Mouse (Mus musculus) macrophage (primary cell): ENCODE measurements around the gene Hnrnpul2. TPM values are rescaled to one million over a fixed set of nuclear protein-coding genes. Genes with fewer than 3 reads are reported as not detected.
"Not testable (repeated sequence)": the region's sequence is repeated elsewhere in the genome, so short reads cannot be mapped to it uniquely, and the experiment has no call there.

Source experiments
- H3K27ac ChIP-seq: fragments of 350-480 bp; formaldehyde crosslinking; 2 replicates; pipeline ENCODE4 v1.9.0; 2021
- H3K36me3 ChIP-seq: fragments of 350-480 bp; formaldehyde crosslinking; 2 replicates; pipeline ENCODE4 v1.9.0; 2021; ENCODE audit errors: inconsistent target
- H3K4me3 ChIP-seq: fragments of 350-480 bp; formaldehyde crosslinking; 2 replicates; pipeline ENCODE4 v1.9.0; 2021; ENCODE audit errors: inconsistent target
- H3K79me2 ChIP-seq: fragments of 350-480 bp; formaldehyde crosslinking; 2 replicates; pipeline ENCODE4 v1.9.0; 2021; ENCODE audit errors: inconsistent target
- WGBS: methylation state at CpG from one replicate; pipeline ENCODE4 v1.1.7; 2026; ENCODE audit warnings: inconsistent platforms; ENCODE audit not compliant: missing documents; 5-methylcytosine and 5-hydroxymethylcytosine counted together
- polyA plus RNA-seq: library from polyadenylated mRNA; stranded (reverse); fragments of 250-400 nt; gene quantifications from 3 replicates; pipeline ENCODE4 v1.2.4, GENCODE M21; 2018; ENCODE audit warnings: inconsistent platforms

The Hnrnpul2 gene
- polyA plus RNA-seq, 1 experiment from 2014 or later, result 130 TPM

GRCm38 (mm10) chr19:8831262-8831661 is 11.5 kb downstream of the Hnrnpul2 start:
- H3K4me3 ChIP-seq, result no peak overlapping the region
- WGBS, result 90% methylated on average over 5 of the region's 11 CpGs
- peaks cover 52% of the 10 kb centered on the region for H3K36me3 ChIP-seq
- H3K27ac ChIP-seq, result no peak overlapping the region
- H3K79me2 ChIP-seq, result peaks cover 43% of the 10 kb centered on the region

DNA sequence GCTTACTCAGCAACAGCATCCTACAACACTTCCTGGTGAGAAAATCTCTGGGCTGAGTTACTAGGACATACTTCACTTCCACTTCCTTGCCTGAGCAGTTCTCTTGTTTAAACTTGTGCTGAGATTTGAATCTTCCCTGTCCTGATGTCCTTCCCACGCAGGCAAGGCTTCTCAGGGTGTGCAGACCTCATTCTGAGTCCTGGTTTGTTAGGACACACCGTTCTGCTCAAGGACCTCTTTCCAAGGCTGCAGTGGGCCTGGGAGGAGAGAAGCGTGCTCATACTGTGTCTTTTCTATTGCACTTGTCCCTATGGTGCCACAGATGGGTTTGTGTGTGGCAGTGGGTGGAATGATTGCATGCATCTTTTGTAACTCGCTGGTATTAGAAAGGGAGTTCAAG is 13.2 kb downstream of the Hnrnpul2 start:
- H3K4me3 ChIP-seq, result no peak overlapping the region
- 90% methylated on average over 4 of the region's 4 CpGs for WGBS

DNA sequence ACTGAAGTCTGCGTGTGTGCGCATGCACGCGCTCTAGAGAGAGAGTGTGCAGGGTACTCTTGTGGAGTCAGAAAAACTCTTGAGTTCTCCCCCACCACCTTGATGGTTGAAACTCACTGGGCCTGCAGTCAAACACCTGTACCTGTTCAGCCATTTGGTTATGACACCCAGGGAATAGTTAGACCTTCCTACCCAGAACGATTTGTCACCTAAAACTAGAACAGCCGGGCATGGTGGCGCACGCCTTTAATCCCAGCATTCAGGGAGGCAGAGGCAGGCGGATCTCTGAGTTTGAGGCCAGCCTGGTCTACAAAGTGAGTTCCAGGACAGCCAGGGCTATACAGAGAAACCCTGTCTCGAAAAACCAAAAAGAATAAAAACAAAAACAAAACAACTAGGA is 16.5 kb downstream of the Hnrnpul2 start:
- Histone ChIP-seq H3K79me2 (peaks cover 22% of the 10 kb centered on the region; the same call in 1 of the 2 replicates), H3K36me3 (peaks cover 21% of the 10 kb centered on the region)
- WGBS, result 96% methylated on average over 10 of the region's 10 CpGs
- H3K27ac ChIP-seq, H3K4me3 ChIP-seq: not testable (repeated sequence)

More for the DNA sequence above, 13.2 kb downstream of the Hnrnpul2 start:
- peaks cover 36% of the 10 kb centered on the region for H3K36me3 ChIP-seq
- 0 out of 2 replicates have a peak overlapping the region, but pooled peaks have one; percentile 3 for H3K27ac ChIP-seq
- peaks cover 26% of the 10 kb centered on the region for H3K79me2 ChIP-seq

- Histone ChIP-seq H3K79me2 (peaks cover 17% of the 10 kb centered on the region; the same call in 1 of the 2 replicates), H3K36me3 (peaks cover 12% of the 10 kb centered on the region; the same call in 1 of the 2 replicates), H3K4me3 (peak within 1 kb of the TSS; percentile 39), H3K27ac (peak within 1 kb of the TSS; percentile 34)
- 4% methylated on average over 38 of the region's 38 CpGs for WGBS
Measured at GRCm38 (mm10) chr19:8837251-8837791, 17.5 kb downstream of the Hnrnpul2 start, which contains the start of gene Bscl2. Gene Bscl2, plus strand, starts transcription at chr19:8837467.

- 33% methylated on average over 15 of the region's 15 CpGs for WGBS
- Histone ChIP-seq H3K36me3 (peaks cover 8% of the 10 kb centered on the region; the same call in 1 of the 2 replicates), H3K79me2 (peaks cover 17% of the 10 kb centered on the region; the same call in 1 of the 2 replicates), H3K4me3 (peak overlapping the region; percentile 39), H3K27ac (peak overlapping the region; percentile 34; the same call in 1 of the 2 replicates)
Measured at GRCm38 (mm10) chr19:8838041-8838730, 18.4 kb downstream of the Hnrnpul2 start.

- 96% methylated on average over 11 of the region's 11 CpGs for WGBS
- peak within 1 kb of the TSS; percentile 34; the same call in 1 of the 2 replicates for H3K27ac ChIP-seq
- H3K36me3 ChIP-seq, result peaks cover 7% of the 10 kb centered on the region; the same call in 1 of the 2 replicates
- peak within 1 kb of the TSS; percentile 39 for H3K4me3 ChIP-seq
- peaks cover 11% of the 10 kb centered on the region; the same call in 1 of the 2 replicates for H3K79me2 ChIP-seq
Measured at GRCm38 (mm10) chr19:8839103-8839907, 19.5 kb downstream of the Hnrnpul2 start, which contains the start of gene Gng3. Gene Gng3, minus strand, starts transcription at chr19:8839194.

DNA sequence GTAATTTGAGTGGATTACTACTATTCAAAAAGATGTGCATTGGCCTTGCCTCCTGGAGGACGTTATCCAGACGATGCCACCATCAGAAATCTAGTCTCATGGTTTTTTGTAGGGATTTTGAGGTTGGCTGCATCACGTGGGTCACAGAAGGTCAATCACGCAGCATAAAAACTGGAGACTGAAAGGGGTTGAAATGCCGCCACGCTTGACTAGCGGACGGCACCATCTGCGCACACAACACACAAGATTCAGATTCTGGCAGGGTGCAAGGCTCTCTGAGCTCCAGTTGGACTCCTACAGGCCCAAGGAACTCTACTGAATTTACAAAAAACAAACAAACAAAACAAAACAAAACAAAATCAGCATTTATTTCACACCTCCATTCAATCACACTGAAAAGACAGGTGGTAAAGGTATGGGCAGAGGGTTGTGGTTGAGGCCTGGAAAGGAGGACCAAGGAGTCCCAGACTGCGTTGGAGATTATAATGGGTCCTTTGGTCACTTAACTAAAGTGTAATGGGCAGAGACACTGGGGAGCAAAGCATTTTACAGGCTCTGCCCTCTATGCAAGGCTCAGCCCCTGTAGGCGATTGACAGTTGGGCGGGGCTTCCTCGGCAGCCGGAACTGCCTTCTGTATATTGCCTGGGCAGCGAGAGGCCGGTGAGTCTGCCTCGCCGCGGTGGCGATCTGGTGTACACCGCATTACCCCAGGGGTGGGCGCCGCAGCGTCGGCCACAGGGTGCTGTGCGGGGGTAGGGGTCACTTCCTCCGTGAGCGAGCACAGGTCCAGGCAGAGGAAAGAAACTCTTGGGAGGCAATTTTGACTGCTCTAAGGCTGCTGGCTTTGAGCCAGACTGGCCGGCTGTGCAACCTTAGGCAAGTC is 20.3 kb downstream of the Hnrnpul2 start:
- H3K27ac ChIP-seq, result peak overlapping the region; percentile 46
- WGBS, result 30% methylated on average over 29 of the region's 29 CpGs
- peaks cover 11% of the 10 kb centered on the region; the same call in 1 of the 2 replicates for H3K79me2 ChIP-seq
- H3K36me3 ChIP-seq, result no peaks in the 10 kb centered on the region
- H3K4me3 ChIP-seq, result peak overlapping the region; percentile 54

GRCm38 (mm10) chr19:8841012-8841411 is 21.2 kb downstream of the Hnrnpul2 start:
- Histone ChIP-seq H3K4me3 (peak overlapping the region; percentile 54), H3K36me3 (peaks cover 4% of the 10 kb centered on the region), H3K79me2 (peaks cover 11% of the 10 kb centered on the region; the same call in 1 of the 2 replicates), H3K27ac (peak overlapping the region; percentile 46)
- WGBS, result 88% methylated on average over 7 of the region's 7 CpGs

DNA sequence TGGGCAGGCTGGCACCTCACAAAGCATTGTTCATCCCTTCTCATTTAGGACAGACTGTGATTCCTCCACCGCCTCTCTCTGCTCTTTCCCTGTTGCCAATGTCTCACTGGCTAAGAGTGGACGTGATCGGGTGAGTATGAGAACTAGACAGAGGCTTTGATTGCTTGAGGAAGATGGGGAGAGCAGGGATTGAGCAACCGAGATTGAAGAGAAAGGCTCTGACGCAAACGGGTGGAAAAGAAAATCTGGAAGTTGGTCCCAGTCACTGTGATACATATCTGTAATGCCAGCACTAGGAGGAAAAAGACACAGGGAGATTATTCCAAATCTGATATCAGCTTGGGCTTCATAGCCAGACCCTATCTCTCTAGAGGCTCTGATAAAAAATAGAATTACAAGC is 23.2 kb downstream of the Hnrnpul2 start:
- H3K36me3 ChIP-seq, result peaks cover 23% of the 10 kb centered on the region
- no peak overlapping the region for H3K4me3 ChIP-seq
- H3K79me2 ChIP-seq, result peaks cover 11% of the 10 kb centered on the region; the same call in 1 of the 2 replicates
- 0 out of 2 replicates have a peak overlapping the region, but pooled peaks have one; percentile 25 for H3K27ac ChIP-seq
- 31% methylated on average over 6 of the region's 6 CpGs for WGBS

DNA sequence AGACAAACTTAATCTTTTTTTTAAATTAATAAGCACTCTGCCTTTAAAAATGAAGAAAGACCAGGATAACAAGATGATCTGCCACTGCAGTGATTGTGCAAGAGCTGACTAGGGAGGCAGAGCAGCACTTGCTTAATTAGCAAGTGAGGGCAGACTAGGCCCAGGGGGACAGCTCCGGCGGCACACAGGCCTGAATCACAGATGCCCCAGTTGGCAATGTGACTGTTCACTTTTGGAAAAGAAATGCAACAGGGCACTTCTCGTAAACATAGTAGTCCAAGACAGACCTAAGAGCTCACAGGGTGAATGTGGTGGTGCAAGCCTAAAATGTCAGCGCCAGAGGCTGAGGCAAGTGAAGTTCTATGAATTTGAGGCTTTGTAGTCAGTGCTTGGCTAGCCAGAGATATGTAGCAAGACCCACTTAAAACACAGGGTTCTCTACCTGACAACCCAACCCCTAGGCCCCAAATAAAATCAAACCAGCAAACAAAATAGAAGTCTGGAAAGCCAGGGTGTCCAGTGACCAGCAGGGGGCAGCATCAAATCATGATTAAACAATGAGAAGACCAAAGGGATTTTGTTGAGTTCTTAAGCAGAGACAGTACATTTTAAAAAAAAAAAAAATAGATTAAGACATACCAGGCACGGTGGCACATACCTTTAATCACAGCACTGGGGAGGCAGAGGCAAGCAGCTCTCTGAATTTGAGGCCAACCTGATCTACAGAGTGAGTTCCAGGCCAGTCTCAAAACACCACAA is 24.7 kb downstream of the Hnrnpul2 start:
- Histone ChIP-seq H3K36me3 (peaks cover 27% of the 10 kb centered on the region), H3K79me2 (peaks cover 11% of the 10 kb centered on the region; the same call in 1 of the 2 replicates), H3K4me3 (no peak overlapping the region), H3K27ac (peak overlapping the region; percentile 32; the same call in 1 of the 2 replicates)
- 39% methylated on average over 5 of the region's 5 CpGs for WGBS

DNA sequence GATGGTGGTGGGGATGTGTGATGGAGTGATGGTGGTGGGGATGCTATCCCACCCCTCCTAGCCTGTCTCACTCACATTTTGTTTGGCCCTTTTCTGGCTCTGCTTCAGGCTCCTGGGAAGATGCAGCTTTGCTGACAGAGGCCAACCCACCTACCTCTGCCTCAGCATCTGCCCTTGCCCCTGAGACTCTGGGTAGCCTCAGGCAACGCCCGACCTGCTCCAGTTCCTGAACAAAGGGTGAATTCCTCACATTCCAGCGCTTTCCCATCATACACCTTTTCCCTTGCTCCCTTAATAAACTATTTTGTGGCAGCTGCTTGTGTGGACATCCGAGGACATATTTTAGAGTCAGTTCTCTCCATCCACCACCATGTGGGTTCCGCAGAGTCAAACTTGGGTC is 28.5 kb downstream of the Hnrnpul2 start:
- Histone ChIP-seq H3K4me3 (no peak overlapping the region), H3K79me2 (no peaks in the 10 kb centered on the region), H3K27ac (no peak overlapping the region), H3K36me3 (peaks cover 27% of the 10 kb centered on the region)
- 96% methylated on average over 5 of the region's 5 CpGs for WGBS

- 65% methylated on average over 6 of the region's 7 CpGs for WGBS
Measured at GRCm38 (mm10) chr19:8850402-8850901, 30.6 kb downstream of the Hnrnpul2 start, which contains the start of gene Lrrn4cl. Gene Lrrn4cl, plus strand, starts transcription at chr19:8850768.

GRCm38 (mm10) chr19:8851639-8852038 is 31.8 kb downstream of the Hnrnpul2 start:
- 84% methylated on average over 7 of the region's 7 CpGs for WGBS
- no peak overlapping the region for H3K27ac ChIP-seq
- peaks cover 17% of the 10 kb centered on the region for H3K36me3 ChIP-seq
- H3K79me2 ChIP-seq, result no peaks in the 10 kb centered on the region
- no peak overlapping the region for H3K4me3 ChIP-seq

More at GRCm38 (mm10) chr19:8850402-8850901, 30.6 kb downstream of the Hnrnpul2 start, which contains the start of gene Lrrn4cl:
- peaks cover 27% of the 10 kb centered on the region for H3K36me3 ChIP-seq
- H3K79me2 ChIP-seq, result no peaks in the 10 kb centered on the region
- no peak within 1 kb of the TSS for H3K27ac ChIP-seq
- H3K4me3 ChIP-seq, result no peak within 1 kb of the TSS
